Mouse (Mus musculus): ENCODE results near the gene Ankib1.
A peak's percentile ranks its signal among the peaks of the same experiment; 100 is the strongest.

Gene Ankib1

DNA sequence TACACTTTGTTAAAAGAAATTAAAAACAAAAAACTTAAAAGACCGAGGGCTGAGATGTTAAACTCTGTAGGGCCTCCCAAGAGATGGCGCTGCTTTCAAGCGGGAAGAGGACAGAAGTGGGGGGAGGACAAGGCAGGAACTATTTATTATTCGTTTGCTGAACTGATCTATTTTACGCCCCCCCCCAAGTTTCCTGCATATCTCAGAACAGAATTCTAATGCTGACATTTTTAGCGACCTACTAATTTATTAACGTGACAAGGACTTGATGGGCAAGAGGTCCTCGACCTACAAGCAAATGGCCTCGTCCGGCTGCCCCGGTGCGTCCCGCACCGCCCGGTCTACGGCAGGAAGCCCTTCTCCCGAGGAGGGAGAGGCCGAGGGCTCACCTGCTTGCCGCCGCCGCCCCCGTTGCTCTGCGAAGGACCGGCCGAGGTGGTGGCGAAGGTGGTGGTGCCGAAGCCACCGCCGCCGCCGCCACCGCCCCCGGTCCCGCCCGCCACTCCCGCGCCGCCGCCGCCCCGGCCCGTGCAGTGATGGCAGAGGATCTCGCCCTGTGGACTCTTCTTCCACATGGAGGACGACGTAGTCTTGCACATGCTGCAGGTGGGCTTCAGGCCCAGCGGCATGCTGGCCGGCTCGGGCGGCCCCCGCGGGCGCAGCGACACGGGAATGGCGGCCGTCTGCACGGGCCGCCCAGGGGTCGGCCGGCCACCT lies 155.6 kb downstream of the Ankib1 start:
- peak in 1 of 2 experiments; percentile 63 for DNase-seq (ENCODE audit: low spot score in 2 of 2)

DNA sequence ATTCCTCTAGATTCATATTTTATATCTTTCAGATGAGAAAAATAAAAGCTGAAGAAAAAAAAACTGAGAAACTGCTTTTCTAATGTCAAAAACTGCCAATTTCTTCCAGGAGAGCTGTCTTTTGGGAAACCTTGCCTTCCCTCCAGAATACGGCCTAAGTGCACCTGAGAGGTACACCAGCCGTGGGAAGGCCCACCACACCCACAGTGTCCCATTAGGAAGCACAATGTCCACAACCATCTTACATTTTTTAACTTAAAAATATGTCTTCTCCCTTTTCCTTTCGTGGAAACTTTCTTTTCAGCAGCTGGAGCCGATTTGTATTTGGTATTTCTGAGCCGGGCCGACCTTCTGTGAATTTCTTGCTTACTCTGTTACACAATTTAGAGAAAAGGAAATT lies 156.2 kb downstream of the Ankib1 start:
- DNase-seq (ENCODE audit: low spot score in 2 of 2) = no peak

DNA sequence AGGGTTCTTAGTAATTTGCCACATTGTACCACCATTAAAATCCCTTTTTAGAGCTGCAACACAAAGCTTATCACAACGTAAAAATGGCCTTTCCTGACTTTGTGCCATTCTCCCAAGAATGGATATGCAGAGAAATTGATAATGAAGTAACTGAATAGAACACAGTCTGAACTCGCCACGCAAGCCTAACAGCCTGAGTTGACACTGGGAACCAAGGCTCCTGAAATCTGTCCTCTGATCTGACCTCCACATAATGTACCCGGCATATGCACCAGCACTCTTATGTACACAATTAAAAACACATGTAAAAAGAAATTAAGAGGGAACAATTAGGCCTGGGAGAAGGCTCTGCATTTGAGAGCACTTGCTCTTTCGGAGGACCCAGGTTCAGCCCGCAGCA lies 157.4 kb downstream of the Ankib1 start:
- no peak for DNase-seq (ENCODE audit: low spot score in 2 of 2)

DNA sequence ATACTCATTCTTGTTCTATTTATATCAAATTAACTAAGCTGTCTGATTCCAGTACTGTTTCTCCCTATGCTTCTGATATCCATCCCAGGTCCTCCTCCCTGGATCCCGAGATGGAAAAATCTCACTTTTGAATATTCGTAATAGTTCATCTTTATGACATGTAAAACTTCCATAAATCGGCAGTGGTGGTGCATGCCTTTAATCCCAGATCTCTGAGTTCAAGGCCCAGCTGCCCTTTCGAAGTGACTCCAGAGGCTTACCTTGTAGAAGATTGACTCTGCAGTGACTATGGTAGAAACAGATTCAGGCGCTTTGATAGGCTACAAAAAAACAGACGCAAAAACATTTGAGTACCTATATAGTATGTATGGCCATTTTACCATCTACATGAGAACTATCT lies 158.1 kb downstream of the Ankib1 start:
- no peak for DNase-seq (ENCODE audit: low spot score in 2 of 2)

All from urinary bladder, adult 18-20 months (tissue).